Mouse (Mus musculus): ENCODE data around the gene Tas2r143.

Tas2r143 gene

DNA sequence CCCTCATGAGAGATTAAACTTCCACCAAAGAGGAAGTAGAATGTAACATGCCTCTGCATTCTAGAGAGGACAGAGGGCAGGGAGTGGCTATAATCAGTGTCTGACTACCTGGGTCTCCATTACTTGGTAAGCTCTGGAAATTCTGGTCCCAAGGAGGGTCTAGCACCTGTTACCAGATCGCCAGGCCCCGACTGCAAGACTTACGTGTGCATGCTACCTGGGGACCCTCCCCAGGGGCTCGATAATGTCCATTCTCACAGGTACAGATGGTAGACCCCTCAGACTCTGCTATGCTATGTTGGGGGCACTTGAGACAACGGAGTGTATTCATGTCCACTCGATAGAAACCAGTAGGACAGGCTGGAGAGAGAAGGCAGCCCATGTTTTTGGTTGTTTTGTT is 34.8 kb upstream of the Tas2r143 start:
- DNase-seq (ENCODE audit: low read depth, low spot score), result no peak

DNA sequence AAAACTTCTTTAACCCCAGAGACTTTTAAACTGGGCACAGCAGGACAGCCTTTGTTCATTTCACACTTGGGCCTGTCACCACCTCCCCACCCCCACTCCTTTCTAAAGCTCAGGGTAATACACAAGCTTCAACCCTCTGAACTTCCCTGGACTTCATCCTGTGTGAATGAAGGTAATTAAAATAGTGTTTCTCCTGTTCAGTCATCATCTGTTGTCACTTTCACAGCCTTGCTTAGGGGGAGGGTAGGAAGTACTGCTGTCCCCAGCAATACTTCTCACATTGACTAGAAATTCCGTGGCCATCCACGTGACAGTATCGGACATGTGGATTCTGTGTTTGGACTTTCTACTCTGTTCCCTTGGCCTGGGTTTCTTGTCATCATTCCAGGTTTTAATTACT is 30.2 kb upstream of the Tas2r143 start:
- DNase-seq (ENCODE audit: low read depth, low spot score), result no peak

DNA sequence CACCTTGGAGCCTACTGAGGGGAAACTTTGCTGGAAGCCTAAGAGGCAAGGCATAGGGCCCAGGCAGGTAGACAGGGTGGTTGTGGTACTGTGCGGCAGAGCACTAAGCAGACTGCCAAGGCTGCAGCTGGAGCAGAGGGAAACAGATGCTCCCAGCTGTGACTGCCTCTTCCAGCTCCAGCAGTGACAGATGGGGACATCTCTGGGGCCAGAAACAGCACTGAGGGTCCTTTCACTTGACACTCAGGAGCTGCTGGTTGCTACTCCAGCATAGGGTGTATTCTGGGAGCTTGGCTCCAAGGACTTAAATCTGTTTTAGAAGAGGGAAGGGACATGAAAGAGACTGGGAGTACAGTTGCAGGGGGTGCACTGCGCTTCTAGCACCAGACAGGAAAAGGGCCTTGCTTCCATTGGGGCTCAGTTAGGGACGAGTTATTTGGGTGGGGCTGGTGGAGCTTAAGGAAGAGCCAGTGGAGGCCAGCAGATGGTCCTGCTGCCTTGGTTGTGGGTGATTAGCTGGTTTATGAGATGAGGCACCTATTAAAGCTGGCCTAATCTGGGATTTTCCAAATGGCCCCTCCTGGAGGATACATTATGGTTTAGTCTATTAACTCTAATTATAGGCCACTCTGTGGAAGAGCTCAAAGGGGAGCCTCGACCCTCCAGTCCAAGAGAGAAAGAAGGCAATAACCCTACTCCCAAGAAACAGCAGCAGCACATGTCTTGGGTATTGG is 29.2 kb upstream of the Tas2r143 start:
- peak; percentile 64 for DNase-seq (ENCODE audit: low read depth, low spot score)

DNA sequence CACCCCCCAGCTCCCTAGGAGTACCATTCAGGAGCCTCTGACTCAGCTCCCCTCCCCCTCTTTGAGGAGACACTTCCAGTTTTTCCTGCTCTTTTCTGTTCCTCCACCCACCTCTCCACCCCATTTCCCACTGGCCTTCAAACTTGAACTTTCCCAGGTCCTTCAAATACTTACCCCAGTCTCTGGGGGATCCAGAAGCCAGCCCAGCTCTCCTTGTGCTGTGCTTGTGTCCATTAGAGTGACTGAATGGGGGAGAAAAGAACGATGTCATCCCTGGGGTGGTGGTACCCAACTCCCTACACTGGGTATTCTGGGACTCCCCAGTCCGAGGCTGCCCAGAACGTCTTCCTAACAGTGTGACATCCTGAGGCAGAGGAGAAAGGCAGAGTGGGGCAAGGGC is 28.0 kb upstream of the Tas2r143 start:
- DNase-seq (ENCODE audit: low read depth, low spot score), result no peak

DNA sequence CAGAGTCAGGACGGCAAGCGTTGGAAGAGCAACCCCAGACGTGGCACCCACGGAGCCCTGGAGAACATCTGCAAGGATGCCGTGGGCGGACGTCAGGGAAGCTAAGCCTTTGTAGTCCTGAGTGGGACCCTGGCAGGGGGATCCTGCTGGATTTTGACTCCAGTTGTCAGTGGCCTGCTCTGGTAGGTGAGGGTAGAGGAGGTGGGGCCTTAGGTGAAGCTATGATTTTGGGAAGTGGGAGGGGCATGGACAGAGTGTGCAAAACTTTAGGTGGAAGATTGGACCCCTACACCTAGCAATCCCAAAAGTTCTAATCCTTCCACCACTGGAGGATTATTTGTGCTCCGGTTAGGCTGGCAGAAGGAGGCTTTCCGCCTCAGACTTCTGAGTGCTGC is 27.6 kb upstream of the Tas2r143 start:
- no peak for DNase-seq (ENCODE audit: low read depth, low spot score)

DNA sequence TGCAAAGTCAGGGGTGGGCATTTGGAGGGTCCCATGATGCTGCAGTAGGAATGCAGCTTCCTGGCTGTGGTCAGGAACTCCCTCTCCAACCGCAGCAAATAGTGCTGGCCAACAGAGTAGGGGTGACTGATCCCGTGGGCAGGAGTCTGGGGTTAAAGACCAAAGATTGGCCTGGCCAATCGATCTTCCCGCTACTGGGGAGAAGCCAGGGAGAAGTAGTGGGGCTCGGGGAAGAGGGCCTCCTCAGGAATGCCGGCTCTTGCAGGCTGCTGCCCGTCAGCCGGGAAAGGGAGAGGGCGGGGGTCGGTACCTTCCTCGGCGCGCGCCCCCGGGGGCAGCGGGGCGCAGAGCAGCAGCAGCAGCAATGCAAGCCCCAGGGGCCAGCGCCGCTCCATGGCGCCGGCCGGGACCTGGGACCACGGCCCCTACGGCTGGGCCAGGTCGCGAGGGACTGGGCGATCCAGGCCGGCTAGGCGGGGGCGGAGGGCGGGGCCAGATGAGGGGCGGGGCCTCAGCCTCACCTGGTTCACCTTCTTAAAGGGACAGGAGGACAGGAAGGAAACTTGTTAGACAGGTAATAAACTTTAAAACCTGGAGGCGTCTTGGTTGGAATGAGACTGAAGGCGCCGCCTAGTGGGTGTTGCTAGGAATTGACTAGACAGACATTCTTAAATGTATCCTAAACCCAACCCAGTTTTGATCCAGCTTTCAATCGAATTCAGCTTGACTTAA is 27.1 kb upstream of the Tas2r143 start, which contains the start of gene Epha1:
Epha1 (minus strand) TSS at position 453 of the 732 bp plus-strand sequence.
- DNase-seq (ENCODE audit: low read depth, low spot score), result peak; percentile 84

DNA sequence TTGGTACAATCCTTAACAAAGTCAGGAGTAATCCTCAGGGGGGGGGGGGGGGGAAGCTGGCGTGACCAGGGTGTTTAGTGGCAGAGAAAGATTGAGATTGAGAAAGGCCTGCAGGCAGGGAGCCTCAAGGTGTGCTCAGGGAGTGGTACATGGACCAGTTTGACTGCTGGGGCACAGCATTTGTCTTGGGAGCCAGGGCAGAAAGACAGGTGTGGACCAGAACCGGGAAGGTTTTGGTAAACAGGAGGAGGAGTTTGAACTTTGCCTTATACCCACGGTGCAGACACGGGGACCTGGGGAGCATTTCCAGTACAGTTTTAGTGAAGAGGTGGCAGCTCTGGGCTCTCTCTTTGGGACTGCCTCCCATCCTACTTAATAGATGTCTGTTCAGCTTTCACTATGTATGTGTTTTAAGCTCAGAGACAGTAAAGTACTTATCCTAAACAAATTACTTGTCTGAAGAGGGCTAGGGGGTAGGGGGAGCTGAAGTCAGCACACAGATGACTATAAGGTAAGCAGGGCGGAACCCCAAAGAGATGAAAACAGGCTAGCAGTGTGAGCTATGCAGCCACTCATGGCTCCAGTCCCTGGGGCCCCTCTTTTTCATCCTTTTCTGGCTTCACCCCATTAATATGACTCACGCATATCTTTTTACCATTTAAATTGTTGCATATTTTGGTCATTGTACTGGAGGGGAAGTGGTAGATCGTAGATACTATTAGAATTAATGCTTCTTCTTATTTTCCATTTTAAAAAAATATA is 26.2 kb upstream of the Tas2r143 start:
- DNase-seq (ENCODE audit: low read depth, low spot score), result no peak

DNA sequence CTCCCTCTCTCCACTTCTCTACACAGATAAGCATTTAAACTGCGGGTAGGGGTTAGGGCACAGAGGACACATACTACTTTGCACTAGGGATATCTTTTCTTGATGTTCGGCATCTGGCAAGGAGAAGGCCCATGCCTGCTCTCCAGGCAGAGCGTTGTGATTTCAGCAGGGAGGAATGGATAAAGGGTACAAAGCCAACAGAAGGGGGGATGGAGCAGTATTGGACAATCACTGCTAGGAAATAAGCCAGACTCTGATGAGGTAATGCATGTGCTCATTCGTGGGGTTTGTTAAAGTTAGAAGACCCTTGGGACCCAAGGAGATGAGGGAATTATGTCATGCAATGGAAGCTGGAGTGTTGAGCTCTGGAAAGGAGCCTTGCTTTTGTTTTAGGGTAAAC is 25.3 kb upstream of the Tas2r143 start:
- no peak for DNase-seq (ENCODE audit: low read depth, low spot score)

DNA sequence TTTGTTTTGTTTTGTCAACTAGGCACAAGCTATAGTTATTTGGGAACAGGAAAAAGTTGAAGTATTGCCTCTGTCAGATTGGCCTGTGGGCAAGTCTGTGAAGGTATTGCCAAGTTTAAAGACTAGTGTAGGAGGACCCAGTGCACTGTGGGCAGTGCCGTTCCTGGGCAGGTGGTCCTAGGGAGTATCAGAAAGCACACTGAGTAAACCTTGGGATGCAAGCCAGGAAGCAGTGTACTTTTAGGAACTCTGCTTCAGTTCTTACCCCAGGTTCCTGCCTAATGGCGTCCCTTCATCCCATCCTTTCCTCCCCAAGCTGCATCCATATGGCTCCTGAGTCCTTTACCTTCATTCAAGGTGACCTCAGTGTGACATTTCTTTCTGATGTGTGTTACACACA is 24.9 kb upstream of the Tas2r143 start:
- no peak for DNase-seq (ENCODE audit: low read depth, low spot score)

DNA sequence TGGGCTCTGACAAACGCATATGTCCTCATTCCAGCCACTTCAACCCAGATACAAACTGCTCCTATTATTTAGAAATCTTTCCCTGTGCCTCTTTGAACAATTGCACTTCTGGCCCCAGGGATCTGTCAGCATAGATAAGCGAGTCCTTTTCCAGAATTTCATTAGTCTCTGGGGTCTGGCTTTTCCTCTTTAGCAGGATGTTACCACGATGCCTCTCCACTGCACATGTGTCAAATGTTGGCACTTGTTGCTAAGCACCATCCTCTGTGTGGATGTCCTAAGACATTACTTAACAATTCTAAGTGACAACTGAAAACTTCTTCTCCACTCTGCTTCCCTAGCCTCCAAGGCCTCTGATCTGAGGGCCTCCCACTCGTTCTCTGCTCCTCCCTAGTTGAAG is 24.0 kb upstream of the Tas2r143 start:
- DNase-seq (ENCODE audit: low read depth, low spot score), result no peak

DNA sequence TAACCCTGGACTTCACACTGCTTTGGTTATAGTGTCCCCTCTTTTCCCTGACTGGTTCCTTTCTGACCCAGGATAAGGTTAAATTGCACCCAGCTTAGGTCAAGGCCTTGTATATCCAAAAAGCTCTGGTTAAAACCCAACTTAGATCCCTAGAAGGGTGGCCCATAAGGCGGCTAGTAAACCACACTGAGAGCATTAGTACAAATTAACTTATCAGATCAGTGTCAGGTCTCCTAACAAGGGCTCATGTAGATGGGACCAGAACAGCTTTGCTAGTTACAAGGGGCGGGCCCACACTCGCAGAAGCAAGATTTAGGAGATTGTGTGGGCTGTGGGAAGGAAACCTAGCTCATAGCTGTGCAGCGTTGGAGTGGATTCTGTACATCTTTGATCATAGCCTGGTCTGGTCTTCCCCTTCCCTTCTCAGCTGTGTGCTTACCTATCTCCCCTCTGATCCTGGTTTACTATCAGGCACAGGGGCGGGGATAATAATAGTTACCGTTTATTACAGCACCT is 23.5 kb upstream of the Tas2r143 start:
- peak; percentile 42 for DNase-seq (ENCODE audit: low read depth, low spot score)

DNA sequence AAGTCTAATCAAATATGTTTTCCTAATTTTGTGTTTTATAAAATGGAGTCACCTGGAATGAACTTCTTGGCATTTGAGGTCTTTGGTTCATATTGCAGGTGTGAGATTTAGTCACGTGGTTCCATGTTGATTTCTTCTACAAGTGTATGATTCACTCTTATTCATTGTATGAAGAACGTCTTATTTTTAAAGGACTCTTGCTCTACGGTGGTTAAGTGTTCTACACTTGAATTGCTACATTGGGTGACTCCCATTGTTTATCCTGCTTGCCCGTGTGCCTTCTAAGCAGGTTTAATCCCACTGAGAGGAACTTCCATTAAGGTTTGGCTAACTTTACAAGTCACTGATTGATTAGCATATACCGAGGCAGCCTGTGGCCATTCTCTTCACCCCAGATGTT is 22.8 kb upstream of the Tas2r143 start:
- DNase-seq (ENCODE audit: low read depth, low spot score), result no peak

DNA sequence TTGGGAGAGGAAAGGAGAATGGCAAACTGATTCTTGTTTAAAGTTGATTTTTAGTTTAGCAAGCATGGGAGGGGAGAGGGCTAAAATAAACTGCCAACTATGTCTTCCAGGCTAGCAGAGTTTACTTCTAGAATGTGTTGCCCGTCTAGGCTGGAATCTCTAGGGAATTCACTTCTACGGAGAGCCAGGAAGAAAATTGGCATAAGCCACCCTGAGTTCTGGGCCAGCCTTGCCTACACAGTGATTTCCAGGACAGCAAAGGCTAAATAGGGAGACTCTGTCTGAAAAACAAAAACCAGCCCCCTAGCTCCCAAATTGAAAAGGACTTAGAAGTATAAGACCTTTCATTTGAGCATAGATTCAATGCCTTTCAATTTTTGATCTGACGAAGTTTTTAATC is 20.5 kb upstream of the Tas2r143 start:
- DNase-seq (ENCODE audit: low read depth, low spot score), result no peak

DNA sequence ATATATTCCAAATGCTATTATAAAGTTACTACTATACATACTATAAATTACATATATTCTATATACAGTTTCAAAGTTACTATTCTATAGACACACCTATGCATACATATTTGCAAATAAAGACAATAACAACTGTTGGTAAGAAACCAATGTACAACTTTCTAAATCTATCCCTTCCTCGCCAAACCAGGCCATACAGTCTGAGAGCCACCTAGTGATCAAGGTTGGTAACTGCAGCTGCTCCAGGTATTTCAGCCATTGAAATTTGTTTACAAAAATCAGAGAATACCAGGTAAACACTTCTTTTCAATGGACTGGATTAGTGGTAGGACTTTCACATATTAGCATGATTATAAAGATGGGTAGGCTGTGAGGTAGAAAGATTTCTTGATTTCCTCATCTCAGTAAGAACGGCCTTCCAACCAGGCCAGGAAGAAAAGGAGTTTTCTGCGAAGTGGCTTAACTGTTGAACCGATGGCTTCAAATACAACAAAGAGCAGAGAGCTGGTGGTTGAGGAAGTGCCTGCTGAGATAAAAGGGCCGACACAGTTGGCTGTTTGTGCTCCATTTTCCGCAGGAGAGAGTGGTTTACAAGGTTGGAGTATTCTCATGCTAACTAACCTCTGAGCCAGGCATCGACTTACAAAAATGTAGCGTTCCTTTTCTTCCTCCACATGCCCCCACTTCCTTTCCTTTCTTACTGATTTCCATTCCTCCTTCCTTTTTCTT is 19.5 kb upstream of the Tas2r143 start:
- peak; percentile 67 for DNase-seq (ENCODE audit: low read depth, low spot score)

DNA sequence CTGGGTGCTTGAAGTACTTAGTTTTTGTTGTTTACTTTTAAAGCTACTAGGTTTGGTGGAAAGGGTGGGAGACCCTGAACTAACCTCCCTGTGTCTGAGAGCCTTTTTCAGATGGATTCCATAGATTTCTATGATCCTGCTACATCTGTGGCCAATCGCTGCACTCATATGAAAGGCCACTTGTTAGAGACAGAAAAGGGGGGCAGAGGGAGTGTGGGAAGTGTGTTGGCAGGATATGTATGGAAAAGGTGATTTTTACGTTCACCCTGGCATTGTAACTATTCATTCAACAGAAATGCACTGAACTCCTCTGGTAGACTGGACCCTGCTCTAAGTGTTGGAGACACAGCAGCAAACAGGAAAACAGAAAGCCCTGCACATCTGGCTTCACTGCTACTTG is 18.8 kb upstream of the Tas2r143 start:
- no peak for DNase-seq (ENCODE audit: low read depth, low spot score)

DNA sequence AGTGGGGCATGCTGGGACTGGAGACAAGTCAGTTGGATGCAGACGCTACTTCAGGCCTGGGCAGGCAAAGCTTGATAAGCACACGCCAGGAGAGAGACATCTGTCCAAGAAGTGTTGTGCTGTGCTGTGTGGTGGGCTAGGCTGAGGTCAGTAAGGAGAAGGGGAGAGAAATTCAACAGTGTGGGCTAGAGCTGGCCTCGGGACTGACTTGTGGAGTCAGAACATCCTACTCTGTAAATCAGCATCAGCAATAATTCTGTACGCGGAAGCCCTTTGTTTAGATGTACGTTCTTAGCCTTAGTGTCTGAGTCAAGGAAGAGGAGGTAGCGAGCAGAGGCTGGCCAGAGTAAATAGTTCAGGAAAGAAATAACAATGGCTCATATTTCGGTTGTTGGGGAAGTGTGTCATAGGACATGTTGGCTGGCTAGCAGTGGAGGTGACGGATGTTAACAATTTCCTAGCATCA is 18.1 kb upstream of the Tas2r143 start:
- DNase-seq (ENCODE audit: low read depth, low spot score), result no peak

DNA sequence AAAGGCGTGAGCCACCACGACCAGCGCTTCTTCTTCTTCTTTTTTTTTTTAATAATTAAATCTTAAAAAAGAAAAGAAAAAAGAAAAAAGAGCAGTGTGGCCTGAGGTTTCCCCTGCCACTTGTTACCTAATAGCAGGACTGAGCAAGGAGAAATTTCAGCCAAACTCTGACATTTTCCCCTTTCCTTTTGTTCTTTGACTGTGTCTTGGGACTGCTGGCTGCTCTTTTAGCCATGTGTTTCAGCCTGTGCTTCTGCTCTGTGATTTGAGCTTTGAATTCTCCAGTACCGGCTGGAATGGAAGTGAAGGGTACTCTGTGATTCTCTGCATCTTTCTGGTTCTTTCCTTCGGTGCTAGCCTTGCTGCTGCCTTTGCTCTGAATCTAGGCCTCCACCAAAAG is 16.7 kb upstream of the Tas2r143 start:
- no peak for DNase-seq (ENCODE audit: low read depth, low spot score)

DNA sequence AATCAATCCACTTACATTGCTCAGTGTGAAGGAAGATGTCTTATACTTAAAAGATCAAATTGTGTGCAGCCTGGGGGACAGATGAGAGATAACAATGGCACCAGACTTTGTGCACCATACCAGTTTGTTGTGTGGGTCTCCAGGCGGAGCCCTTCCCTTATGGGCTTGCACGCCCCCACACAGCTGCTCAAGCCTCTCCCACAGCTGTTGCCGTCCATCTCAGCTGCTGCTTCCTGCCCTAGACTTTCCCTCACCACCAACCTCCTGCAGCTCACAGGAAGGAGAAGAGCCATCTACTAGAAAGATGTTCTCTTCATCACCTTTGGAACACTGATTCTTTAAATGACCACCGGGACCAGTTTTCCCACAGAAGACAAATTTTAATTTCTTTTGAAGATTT is 14.4 kb upstream of the Tas2r143 start:
- peak; percentile 54 for DNase-seq (ENCODE audit: low read depth, low spot score)

DNA sequence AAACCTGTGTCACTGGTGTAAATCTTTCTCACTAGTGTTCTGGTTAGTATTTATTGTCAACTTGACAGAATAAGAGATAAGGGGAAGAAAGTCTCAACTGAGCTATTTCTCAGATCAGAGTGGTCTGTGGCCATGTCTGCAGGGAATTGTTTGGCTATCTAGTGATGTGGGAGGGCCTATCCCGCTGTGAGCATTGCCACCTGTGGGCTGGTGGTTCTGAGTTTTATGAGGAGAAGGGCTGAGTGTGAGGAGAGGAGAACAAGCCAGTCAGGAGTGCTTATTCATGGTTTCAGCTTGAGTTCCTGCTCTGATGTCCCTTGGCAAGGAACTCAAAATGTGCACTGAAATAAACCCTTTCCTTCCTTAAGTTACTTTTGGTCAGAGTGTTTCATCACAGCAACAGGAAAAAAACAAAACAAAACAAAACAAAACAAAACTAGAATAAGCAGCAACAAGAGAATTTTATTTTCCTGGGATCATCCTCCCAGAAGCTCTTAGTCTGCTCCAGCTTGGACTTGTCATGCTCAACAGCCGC is 8.2 kb upstream of the Tas2r143 start:
- DNase-seq (ENCODE audit: low read depth, low spot score), result no peak

DNA sequence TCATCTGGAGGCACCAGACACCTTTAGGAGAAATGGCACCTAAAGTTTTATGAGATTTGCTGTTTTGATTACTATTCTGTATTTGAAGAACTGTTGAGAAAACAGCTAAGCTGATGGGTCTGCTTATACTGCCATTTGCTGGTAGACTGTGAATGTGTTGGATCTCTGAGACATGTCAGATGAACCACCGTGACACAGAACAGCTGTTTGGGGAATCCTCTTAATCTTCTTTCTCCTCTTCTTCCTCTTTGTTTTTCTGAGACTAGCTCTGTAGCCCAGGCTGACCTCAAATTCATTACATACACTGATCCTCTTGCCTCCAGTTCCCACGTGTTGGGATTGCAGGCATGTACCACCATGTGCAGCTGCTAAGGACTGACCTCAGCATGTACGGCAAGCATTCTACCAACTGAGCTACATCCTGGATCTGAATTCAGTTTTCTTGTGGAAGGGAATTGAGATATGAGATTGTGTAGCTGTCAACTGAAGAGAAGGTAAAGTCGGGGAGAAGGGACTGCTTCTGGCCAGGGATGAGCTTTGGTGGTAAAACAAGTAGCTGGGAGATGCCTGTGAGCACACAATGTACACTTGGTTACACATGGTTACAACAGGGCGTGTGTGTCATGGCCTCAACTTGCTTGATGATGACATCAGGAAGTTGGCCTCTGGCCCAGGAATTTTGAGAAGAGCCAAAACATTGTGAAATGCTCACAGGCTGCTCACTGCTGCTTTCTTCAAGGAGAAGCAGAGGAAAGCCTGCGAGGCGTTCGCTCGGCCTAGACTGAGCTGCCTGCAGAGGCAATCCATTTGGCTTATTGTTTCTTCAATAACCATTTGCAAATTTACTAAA is 3.9 kb upstream of the Tas2r143 start:
- peak; percentile 72 for DNase-seq (ENCODE audit: low read depth, low spot score)

Measured in brain, adult 2 months (tissue).